Mouse (Mus musculus): ENCODE measurements around the gene Jag1.

- TF ChIP-seq CTCF (IDR thresholded peaks at IDR 0.05; ENCODE audit: extremely low read depth, insufficient read depth, low read length) (no peak), POLR2A (IDR thresholded peaks at IDR 0.05; ENCODE audit: extremely low read depth, insufficient read depth, low read length) (no peak)
Measured at GRCm38 (mm10) chr2:137110214-137110898, 6.1 kb downstream of the Jag1 start.
